Mouse (Mus musculus) intestine, embryonic 15.5 days (tissue): ENCODE data around the gene Glipr2. TPM values are rescaled to one million over a fixed set of nuclear protein-coding genes. Genes with fewer than 3 reads are reported as not detected.

ENCODE experiments used
- ATAC-seq: fragments of 200-750 bp; cut with Nextera tagmentation; 2 replicates; pipeline ENCODE4 v1.8.0; 2017; ENCODE audit warnings: moderate TSS enrichment, moderate library complexity
- H3K27ac ChIP-seq: fragments of 300-500 bp; sonication (generic); 2 replicates; pipeline ENCODE4 v1.5.1; 2015; ENCODE audit warnings: mild to moderate bottlenecking, inconsistent platforms
- H3K27me3 ChIP-seq: fragments of 300-500 bp; sonication (generic); replicated peaks from 2 replicates; pipeline ENCODE4 v1.6.1; 2015; ENCODE audit warnings: inconsistent platforms
- H3K36me3 ChIP-seq: fragments of 300-500 bp; sonication (generic); 2 replicates; pipeline ENCODE4 v1.6.1; 2015; ENCODE audit warnings: inconsistent platforms
- H3K4me1 ChIP-seq: fragments of 300-500 bp; sonication (generic); replicated peaks from 2 replicates; pipeline ENCODE4 v1.6.1; 2015; ENCODE audit warnings: inconsistent platforms
- H3K4me2 ChIP-seq: fragments of 300-500 bp; sonication (generic); replicated peaks from 2 replicates; pipeline ENCODE4 v1.6.1; 2015; ENCODE audit warnings: mild to moderate bottlenecking, inconsistent platforms
- H3K4me3 ChIP-seq: fragments of 300-500 bp; sonication (generic); replicated peaks from 2 replicates; pipeline ENCODE4 v1.5.1; 2015; ENCODE audit warnings: inconsistent platforms
- H3K9ac ChIP-seq: fragments of 300-500 bp; sonication (generic); 2 replicates; pipeline ENCODE4 v1.6.1; 2015; ENCODE audit warnings: inconsistent platforms
- H3K9me3 ChIP-seq: fragments of 300-500 bp; sonication (generic); 2 replicates; pipeline ENCODE4 v1.6.1; 2016; ENCODE audit warnings: inconsistent platforms
- WGBS: fragments of 180-500 bp; shearing (Covaris S2); methylation state at CpG from one replicate; pipeline ENCODE4 v1.1.7; 2015; 5-methylcytosine and 5-hydroxymethylcytosine counted together
- polyA plus RNA-seq: library from polyadenylated mRNA; unstranded; fragments of >200 nt; fragmentation: Nextera tagmentation; extraction: Ambion mirVana; gene quantifications from 2 replicates; pipeline ENCODE4 v1.2.1, GENCODE M21; 2015

Glipr2 gene
- polyA plus RNA-seq, 1 experiment from 2014 or later: 88.7 TPM

- H3K27me3 ChIP-seq: no peaks in the 10 kb centered on the region
- H3K27ac ChIP-seq: no peak overlapping the region
- ATAC-seq: peak; percentile 18; the same call in 1 of the 2 replicates
- peaks cover 30% of the 10 kb centered on the region for H3K4me1 ChIP-seq
- H3K36me3 ChIP-seq: peaks cover 16% of the 10 kb centered on the region
- 78% methylated on average over 12 of the region's 12 CpGs for WGBS
- H3K9ac ChIP-seq: no peak overlapping the region
- no peak overlapping the region for H3K4me3 ChIP-seq
- H3K4me2 ChIP-seq: no peak overlapping the region
- H3K9me3 ChIP-seq: no peaks in the 10 kb centered on the region
Measured at GRCm38 (mm10) chr4:44016791-44017190, 59.6 kb downstream of the Glipr2 start.

- Histone ChIP-seq H3K27ac (no peak overlapping the region), H3K4me3 (no peak overlapping the region), H3K27me3 (no peaks in the 10 kb centered on the region), H3K4me1 (no peaks in the 10 kb centered on the region), H3K4me2 (no peak overlapping the region), H3K36me3 (peaks cover 48% of the 10 kb centered on the region), H3K9ac (no peak overlapping the region), H3K9me3 (no peaks in the 10 kb centered on the region)
- ATAC-seq: no peak
- 80% methylated on average over 4 of the region's 4 CpGs for WGBS
Measured at GRCm38 (mm10) chr4:44022323-44022722, 65.1 kb downstream of the Glipr2 start.

DNA sequence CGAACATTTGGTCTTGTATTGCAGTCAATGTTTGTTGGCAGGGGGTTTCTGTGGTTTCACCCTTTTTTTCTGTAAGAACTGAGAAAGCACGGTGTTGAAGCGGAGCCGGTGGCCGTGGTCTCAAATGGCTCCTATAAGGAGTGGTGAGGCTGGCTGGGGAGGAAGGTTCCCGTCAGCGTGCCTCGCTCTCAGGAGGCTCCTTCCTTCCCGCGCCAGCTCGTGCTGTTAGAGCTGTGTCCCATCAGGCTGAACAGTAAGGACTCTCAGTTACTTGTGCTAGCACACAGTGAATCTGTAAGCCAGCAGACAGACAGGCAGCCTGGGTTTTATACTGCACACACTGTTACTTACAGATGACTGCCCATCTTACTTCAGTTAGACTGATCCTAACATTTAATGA, 65.6 kb downstream of the Glipr2 start:
- WGBS: 92% methylated on average over 11 of the region's 11 CpGs
- no peaks in the 10 kb centered on the region for H3K9me3 ChIP-seq
- no peak overlapping the region for H3K9ac ChIP-seq
- no peak overlapping the region for H3K27ac ChIP-seq
- no peak for ATAC-seq
- H3K27me3 ChIP-seq: no peaks in the 10 kb centered on the region
- peaks cover 48% of the 10 kb centered on the region for H3K36me3 ChIP-seq
- no peaks in the 10 kb centered on the region for H3K4me1 ChIP-seq
- no peak overlapping the region for H3K4me3 ChIP-seq
- no peak overlapping the region for H3K4me2 ChIP-seq

GRCm38 (mm10) chr4:44023681-44024080, 66.5 kb downstream of the Glipr2 start:
- no peaks in the 10 kb centered on the region for H3K9me3 ChIP-seq
- peaks cover 46% of the 10 kb centered on the region for H3K36me3 ChIP-seq
- WGBS: 96% methylated on average over 9 of the region's 9 CpGs
- H3K4me2 ChIP-seq: no peak overlapping the region
- H3K27me3 ChIP-seq: no peaks in the 10 kb centered on the region
- H3K4me1 ChIP-seq: no peaks in the 10 kb centered on the region
- no peak for ATAC-seq
- H3K9ac ChIP-seq: no peak overlapping the region
- H3K27ac ChIP-seq: no peak overlapping the region
- no peak overlapping the region for H3K4me3 ChIP-seq

DNA sequence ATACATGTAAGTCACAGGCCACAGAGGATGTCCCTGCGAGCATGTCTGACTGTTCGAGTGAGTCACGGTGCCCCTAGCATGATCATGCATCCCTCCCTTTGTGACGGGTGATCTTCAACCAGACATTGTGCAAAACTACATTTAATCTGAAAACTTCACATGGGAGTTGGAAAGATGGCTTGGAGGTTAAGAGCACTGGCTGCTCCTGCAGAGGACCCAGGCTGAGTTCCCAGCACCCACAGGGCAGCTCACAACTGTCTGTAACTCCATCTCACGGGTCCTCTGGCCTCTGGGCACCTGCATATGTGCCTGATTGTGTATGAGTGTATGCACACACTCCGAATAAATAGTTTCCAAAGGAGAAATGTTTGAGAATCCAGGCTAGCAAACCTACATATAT, 67.0 kb downstream of the Glipr2 start:
- Histone ChIP-seq H3K9me3 (no peaks in the 10 kb centered on the region), H3K36me3 (peaks cover 46% of the 10 kb centered on the region), H3K27me3 (no peaks in the 10 kb centered on the region), H3K4me1 (no peaks in the 10 kb centered on the region), H3K27ac (no peak overlapping the region), H3K9ac (no peak overlapping the region), H3K4me3 (no peak overlapping the region), H3K4me2 (no peak overlapping the region)
- ATAC-seq: no peak
- WGBS: 98% methylated on average over 6 of the region's 6 CpGs

DNA sequence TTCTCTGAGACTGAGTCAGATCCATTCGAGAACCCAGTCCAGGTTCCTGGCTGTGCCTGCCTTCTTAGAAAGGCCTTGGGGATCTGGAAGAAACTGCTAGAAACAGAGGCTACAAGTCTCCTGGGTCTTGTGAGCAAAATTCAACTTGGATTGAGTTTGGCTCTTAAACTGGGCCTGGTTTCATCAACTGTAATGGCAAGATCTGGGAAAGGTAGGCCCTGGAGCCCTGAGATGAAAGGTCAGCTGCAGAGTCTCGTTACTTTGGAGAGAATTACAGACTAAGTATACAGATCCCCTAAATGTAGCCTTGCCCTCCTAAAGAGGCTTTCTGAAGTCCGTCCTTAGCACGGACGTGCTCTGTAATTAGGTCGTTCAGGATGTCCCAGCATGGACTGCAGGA, 68.4 kb downstream of the Glipr2 start:
- Histone ChIP-seq H3K27me3 (no peaks in the 10 kb centered on the region), H3K9me3 (no peaks in the 10 kb centered on the region), H3K36me3 (peaks cover 39% of the 10 kb centered on the region), H3K4me1 (no peaks in the 10 kb centered on the region), H3K9ac (no peak overlapping the region), H3K4me3 (no peak overlapping the region), H3K4me2 (no peak overlapping the region), H3K27ac (no peak overlapping the region)
- WGBS: 88% methylated on average over 6 of the region's 6 CpGs
- ATAC-seq: no peak

Other genes starting within 250 kb of the Glipr2 start
- not detected in 2 replicates for gene Olfr71, start 247.1 kb upstream of the Glipr2 start, polyA plus RNA-seq
- 0.98 and 1.4 TPM in 2 replicates for gene Hrct1, start 230.2 kb upstream of the Glipr2 start, polyA plus RNA-seq
- gene Spaar, start 227.4 kb upstream of the Glipr2 start, polyA plus RNA-seq: 0.16 and 0.21 TPM in 2 replicates
- not detected in 2 replicates for gene Olfr159, start 186.4 kb upstream of the Glipr2 start, polyA plus RNA-seq
- gene Olfr156, start 133.5 kb upstream of the Glipr2 start, polyA plus RNA-seq: not detected in 2 replicates
- gene Olfr157, start 117.2 kb upstream of the Glipr2 start, polyA plus RNA-seq: not detected in 2 replicates
- gene Olfr155, start 105.8 kb upstream of the Glipr2 start, polyA plus RNA-seq: not detected in 2 replicates
- gene Reck, start 81.9 kb upstream of the Glipr2 start, polyA plus RNA-seq: 16.4 and 17.0 TPM in 2 replicates
- gene Ccin, start 26.1 kb downstream of the Glipr2 start, polyA plus RNA-seq: not detected in 2 replicates
- 260 and 272 TPM in 2 replicates for gene Clta, start 47.1 kb downstream of the Glipr2 start, polyA plus RNA-seq
- 42.0 and 47.0 TPM in 2 replicates for gene Gne, start 126.8 kb downstream of the Glipr2 start, polyA plus RNA-seq